Mouse (Mus musculus) megakaryocyte, embryonic 14.5 days (primary cell): ENCODE data around the gene Trnau1ap. TPM values are rescaled to one million over a fixed set of nuclear protein-coding genes. Genes with fewer than 3 reads are reported as not detected.

Source experiments
- H3K27me3 ChIP-seq: replicated peaks from 2 replicates; pipeline ENCODE3; 2012; ENCODE audit warnings: inconsistent platforms
- H3K36me3 ChIP-seq: replicated peaks from 2 replicates; pipeline ENCODE3; 2012; ENCODE audit warnings: low read length, inconsistent platforms, mixed read lengths
- H3K4me1 ChIP-seq: 2 replicates; pipeline ENCODE4 v1.6.1; 2012; ENCODE audit warnings: inconsistent platforms
- H3K4me3 ChIP-seq: replicated peaks from 2 replicates; pipeline ENCODE3; 2012; ENCODE audit warnings: moderate library complexity, mild to moderate bottlenecking, inconsistent platforms
- H3K9me3 ChIP-seq: 2 replicates; pipeline ENCODE4 v1.6.1; 2012; ENCODE audit warnings: inconsistent platforms
- FLI1 ChIP-seq: IDR thresholded peaks from 2 replicates; pipeline ENCODE4 v1.6.1; 2012; ENCODE audit warnings: low read length, inconsistent platforms, mixed read lengths
- GATA1 ChIP-seq: IDR thresholded peaks from 3 replicates; pipeline ENCODE4 v1.6.1; 2012; ENCODE audit warnings: mixed read lengths, low read length, inconsistent platforms, borderline replicate concordance
- polyA plus RNA-seq: library from polyadenylated mRNA; stranded (reverse); fragments of >175 nt; gene quantifications from 2 replicates; pipeline ENCODE4 v1.2.3, GENCODE M21; 2012; ENCODE audit warnings: low replicate concordance; ENCODE audit not compliant: insufficient read depth

The Trnau1ap gene
- polyA plus RNA-seq, 1 experiment: 58.9 TPM

DNA sequence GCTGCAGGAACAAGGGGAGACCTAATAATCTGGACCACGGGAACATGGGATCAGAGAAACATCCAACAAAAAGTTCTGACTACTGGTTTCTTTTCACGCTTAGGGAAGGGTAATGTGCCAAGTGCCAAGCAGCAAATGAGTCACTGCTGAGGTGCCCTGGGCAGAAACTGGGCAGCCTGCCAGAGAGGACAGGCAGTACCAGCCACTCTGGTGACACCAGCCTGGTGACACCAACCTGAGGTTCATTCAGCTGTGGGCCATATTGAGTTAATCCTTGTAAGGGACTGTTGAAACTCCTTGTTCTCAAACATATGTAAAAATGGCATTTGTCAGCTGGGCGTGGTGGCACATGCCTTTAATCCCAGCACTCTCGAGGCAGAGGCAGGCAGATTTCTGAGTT is 25.2 kb upstream of the Trnau1ap start:
- no peaks in the 10 kb centered on the region for H3K9me3 ChIP-seq
- H3K4me1 ChIP-seq: peaks cover 38% of the 10 kb centered on the region
- no peaks in the 10 kb centered on the region for H3K27me3 ChIP-seq
- peaks cover 58% of the 10 kb centered on the region for H3K36me3 ChIP-seq
- peak overlapping the region; percentile 59 for H3K4me3 ChIP-seq
- no peak for TF ChIP-seq FLI1

DNA sequence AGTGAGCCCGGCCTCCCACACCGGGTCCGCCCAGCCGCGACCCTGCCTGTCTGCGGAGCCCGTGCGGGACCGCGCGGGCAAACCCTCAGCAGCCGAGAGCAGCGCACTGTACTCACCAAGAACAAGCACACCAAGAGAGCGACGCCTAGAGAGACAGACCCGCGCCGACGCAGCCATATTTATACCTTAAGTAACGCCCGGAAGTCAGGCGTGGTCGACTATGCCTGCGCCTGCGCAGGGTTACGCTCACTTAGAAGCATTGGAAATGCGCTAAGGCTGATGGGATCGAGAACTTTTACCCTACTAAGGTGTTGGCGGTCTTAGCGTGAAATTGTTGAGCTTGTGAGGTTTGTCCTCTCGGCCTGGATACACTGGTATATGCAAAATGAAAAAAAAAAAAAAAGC is 24.1 kb upstream of the Trnau1ap start, which contains the start of gene Rcc1:
Gene Rcc1 (minus strand): TSS at position 125 of the 405 bp plus-strand sequence.
- H3K4me3 ChIP-seq: peak within 1 kb of the TSS; percentile 96
- H3K4me1 ChIP-seq: peaks cover 40% of the 10 kb centered on the region
- H3K36me3 ChIP-seq: peaks cover 48% of the 10 kb centered on the region

DNA sequence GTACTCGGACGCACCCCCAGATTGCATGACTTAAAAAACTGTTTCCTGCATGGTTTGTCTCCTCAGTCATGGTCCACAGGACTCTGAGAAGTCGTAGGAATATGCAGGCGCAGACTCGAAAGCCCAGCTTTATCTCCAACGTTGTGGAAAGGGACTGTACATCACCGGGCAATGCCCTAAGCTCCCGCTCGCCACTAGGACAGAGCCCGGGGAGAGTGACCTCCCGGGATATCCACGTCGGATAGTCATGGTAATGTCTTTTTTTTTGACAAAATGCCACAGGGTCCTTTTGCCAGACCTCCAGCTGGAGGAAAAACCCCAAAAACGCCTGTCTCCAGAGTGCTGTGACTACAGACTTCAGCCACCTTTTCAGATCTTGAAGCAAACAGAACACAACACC is 23.4 kb upstream of the Trnau1ap start:
- H3K27me3 ChIP-seq: no peaks in the 10 kb centered on the region
- peak overlapping the region; percentile 96 for H3K4me3 ChIP-seq
- TF ChIP-seq FLI1 (no peak), GATA1 (no peak)
- H3K36me3 ChIP-seq: peaks cover 41% of the 10 kb centered on the region
- H3K9me3 ChIP-seq: no peaks in the 10 kb centered on the region
- H3K4me1 ChIP-seq: peaks cover 41% of the 10 kb centered on the region

More for the DNA sequence above, 24.1 kb upstream of the Trnau1ap start, which contains the start of gene Rcc1:
- H3K9me3 ChIP-seq: no peaks in the 10 kb centered on the region
- TF ChIP-seq FLI1 (peak; percentile 65; the same call in 1 of the 2 replicates), GATA1 (no peak)
- no peaks in the 10 kb centered on the region for H3K27me3 ChIP-seq

DNA sequence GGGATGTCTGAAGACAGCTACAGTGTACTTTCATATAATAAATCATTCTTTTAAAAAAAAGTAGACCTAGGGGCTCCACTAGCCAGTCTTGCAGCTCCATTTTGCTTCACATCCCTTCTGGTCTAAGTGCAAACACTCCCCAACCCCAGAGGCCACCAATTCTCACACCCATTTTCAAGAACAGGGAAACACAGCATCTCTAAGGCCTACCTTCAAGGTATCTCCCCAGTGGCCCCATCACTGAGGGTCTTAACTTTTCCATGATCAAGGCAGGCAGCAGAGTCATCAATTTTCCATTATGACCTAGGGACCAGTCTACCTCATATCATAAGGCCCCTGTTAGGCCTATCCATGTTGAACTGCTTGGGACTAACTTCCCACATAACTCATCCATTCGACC is 22.1 kb upstream of the Trnau1ap start:
- TF ChIP-seq GATA1: no peak
- no peak for TF ChIP-seq FLI1
- peaks cover 49% of the 10 kb centered on the region for H3K4me1 ChIP-seq
- no peaks in the 10 kb centered on the region for H3K9me3 ChIP-seq
- H3K36me3 ChIP-seq: peaks cover 30% of the 10 kb centered on the region
- H3K4me3 ChIP-seq: peak overlapping the region; percentile 67
- no peaks in the 10 kb centered on the region for H3K27me3 ChIP-seq

DNA sequence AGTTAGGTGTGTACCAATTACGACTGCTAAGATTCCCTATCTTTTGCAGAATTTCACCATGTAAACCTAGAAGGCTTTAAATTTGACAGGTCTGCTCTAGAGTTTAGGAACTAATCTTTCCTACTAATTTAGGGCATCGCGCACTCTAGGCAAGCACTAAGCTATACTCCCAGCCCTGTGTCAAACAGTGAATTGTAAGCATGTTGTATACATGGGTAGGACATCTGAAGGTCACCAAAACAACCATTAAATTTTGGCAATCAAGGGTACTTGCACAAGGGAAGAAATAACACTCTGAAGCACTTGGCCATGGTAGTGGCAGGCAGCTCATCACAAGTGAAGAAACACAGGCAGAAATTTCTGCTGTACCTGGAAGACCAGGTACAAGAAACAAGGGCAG is 21.5 kb upstream of the Trnau1ap start:
- Histone ChIP-seq H3K9me3 (no peaks in the 10 kb centered on the region), H3K4me1 (peaks cover 49% of the 10 kb centered on the region), H3K27me3 (no peaks in the 10 kb centered on the region), H3K4me3 (no peak overlapping the region), H3K36me3 (peaks cover 26% of the 10 kb centered on the region)
- no peak for TF ChIP-seq GATA1
- no peak for TF ChIP-seq FLI1

DNA sequence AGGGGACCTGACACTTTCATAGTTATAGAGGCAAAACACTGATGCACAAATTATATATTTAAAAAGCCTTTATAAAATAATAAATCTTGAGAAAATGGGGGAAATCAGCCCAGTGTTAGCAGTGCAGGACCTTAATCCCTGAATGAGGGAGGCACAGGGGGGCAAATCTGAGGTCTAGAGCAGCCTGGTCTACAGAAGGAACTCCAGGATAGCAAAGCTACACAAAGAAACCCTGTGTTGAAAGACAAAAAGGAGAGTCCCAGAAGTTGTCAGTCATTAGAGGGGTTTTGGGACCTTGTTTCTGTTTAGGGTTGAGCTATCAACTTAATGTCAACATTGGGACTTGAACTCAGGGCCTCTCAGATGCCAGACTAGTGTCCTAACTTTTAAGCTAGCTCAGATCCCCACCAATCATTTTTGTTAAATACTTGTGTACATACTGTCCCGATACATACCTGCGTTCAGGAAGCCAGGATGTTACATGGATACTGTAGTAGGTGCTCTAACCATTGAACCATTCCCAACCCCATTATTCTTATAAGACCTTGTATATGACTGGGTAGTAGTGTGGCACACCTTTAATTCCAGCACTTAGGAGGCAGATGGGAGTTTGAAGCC is 20.9 kb upstream of the Trnau1ap start:
- Histone ChIP-seq H3K36me3 (peaks cover 26% of the 10 kb centered on the region), H3K4me1 (peaks cover 52% of the 10 kb centered on the region), H3K27me3 (no peaks in the 10 kb centered on the region), H3K4me3 (no peak overlapping the region), H3K9me3 (no peaks in the 10 kb centered on the region)
- no peak for TF ChIP-seq FLI1

DNA sequence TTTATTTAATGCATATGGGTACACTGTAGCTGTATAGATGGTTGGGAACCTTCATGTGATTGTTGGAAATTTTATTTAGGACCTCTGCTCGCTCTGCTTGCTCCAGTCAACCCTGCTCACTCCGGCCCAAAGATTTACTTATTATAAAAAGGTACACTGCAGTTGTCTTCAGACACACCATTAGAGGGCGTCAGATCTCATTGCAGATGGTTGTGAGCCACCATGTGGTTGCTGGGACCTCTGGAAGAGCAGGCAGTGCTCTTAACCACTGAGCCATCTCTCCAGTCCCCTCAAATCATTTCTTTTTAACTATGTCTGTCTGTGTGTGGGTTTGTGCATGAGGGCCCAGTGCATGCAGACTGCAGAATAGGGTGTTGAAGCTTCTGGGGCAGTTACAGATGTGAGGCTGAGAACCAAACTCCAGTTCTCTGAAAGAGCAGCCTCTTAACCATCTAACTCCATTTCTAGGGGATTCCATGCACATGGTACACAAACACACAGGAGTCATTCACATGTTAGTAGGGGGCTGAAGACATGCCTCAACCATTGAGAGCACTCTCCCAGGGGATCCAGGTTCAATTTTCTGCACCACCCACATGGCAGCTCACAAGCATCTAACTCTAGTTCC is 20.3 kb upstream of the Trnau1ap start:
- H3K27me3 ChIP-seq: no peaks in the 10 kb centered on the region
- TF ChIP-seq GATA1 (no peak), FLI1 (no peak)
- no peak overlapping the region for H3K4me3 ChIP-seq
- H3K36me3 ChIP-seq: peaks cover 26% of the 10 kb centered on the region
- peaks cover 56% of the 10 kb centered on the region for H3K4me1 ChIP-seq
- H3K9me3 ChIP-seq: no peaks in the 10 kb centered on the region

DNA sequence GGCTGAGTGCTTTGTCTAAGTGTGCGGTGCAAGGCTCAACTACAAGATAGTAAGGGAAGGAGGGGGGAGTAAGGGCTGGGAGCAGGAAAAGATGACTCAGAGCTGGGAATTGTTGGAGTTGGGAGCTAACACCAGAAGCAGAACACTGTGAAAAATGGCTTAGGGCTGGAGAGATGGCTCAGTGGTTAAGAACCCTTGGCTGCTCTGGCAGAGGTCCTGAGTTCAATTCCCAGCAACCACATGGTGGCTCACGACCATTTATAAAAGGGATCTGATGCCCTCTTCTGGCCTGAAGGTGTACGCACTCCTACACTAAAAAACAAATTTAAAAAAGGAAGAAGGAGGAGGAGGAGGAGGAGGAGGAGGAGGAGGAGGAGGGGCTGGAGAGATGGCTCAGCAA is 17.3 kb upstream of the Trnau1ap start:
- Histone ChIP-seq H3K4me1 (peaks cover 71% of the 10 kb centered on the region), H3K4me3 (peak overlapping the region; percentile 18), H3K9me3 (no peaks in the 10 kb centered on the region), H3K36me3 (peaks cover 31% of the 10 kb centered on the region), H3K27me3 (no peaks in the 10 kb centered on the region)
- TF ChIP-seq GATA1: no peak

DNA sequence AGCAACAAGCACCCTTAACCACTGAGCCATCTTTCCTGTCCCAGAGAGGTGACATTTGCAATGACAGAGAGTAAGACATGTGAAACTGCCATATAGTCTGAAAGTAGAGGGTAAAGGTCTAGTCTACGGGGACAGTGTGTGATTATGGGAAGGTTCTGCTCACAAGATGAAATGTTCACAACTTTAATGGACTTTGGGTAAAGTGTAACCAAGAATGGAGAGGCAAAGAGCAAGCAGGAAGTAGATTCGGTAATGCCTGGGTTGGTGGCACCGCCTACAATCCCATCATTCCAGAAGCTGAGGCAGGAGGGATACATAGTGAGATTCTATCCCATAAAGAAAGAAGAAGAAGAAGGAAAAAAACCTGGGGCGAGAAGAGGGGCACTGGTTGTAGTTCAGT is 16.9 kb upstream of the Trnau1ap start:
- Histone ChIP-seq H3K4me3 (peak overlapping the region; percentile 56), H3K36me3 (peaks cover 30% of the 10 kb centered on the region)

DNA sequence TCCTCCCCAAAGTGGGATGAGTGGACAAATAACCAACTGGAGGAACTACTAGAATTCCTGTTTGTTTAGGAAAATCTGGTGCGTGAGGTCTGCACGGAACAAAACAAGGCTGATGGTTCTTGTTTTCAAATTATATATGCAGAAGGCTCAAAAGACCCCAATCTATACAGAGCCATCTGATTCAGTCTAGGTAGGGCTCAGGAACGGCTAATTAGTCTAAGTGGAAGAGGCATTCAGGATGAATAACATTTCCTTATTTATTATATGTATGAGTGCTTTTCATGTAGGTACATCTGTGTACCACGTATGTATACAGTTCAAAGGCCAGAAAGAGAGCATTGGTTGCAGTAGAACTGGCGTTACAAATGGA is 16.5 kb upstream of the Trnau1ap start:
- peaks cover 26% of the 10 kb centered on the region for H3K36me3 ChIP-seq
- TF ChIP-seq FLI1 (no peak), GATA1 (no peak)
- no peaks in the 10 kb centered on the region for H3K9me3 ChIP-seq
- peak overlapping the region; percentile 97 for H3K4me3 ChIP-seq
- H3K4me1 ChIP-seq: peaks cover 66% of the 10 kb centered on the region
- no peaks in the 10 kb centered on the region for H3K27me3 ChIP-seq

More for the DNA sequence above, 16.9 kb upstream of the Trnau1ap start:
- TF ChIP-seq FLI1 (no peak), GATA1 (no peak)
- Histone ChIP-seq H3K27me3 (no peaks in the 10 kb centered on the region), H3K4me1 (peaks cover 70% of the 10 kb centered on the region), H3K9me3 (no peaks in the 10 kb centered on the region)
